Mouse (Mus musculus) bone marrow, adult 2 months (tissue): Measurements from ENCODE around the gene Lgals8.

Experiments
- CTCF ChIP-seq: fragments of 200-500 bp; IDR thresholded peaks from 2 replicates; pipeline ENCODE4 v1.5.1; 2011; ENCODE audit warnings: low read length, control low read depth; ENCODE audit not compliant: control insufficient read depth, insufficient read depth
- POLR2A ChIP-seq: fragments of 200-500 bp; IDR thresholded peaks from 2 replicates; pipeline ENCODE4 v1.6.1; 2011; ENCODE audit warnings: low read depth, mild to moderate bottlenecking, control low read depth, low read length, borderline replicate concordance; ENCODE audit not compliant: control insufficient read depth

DNA sequence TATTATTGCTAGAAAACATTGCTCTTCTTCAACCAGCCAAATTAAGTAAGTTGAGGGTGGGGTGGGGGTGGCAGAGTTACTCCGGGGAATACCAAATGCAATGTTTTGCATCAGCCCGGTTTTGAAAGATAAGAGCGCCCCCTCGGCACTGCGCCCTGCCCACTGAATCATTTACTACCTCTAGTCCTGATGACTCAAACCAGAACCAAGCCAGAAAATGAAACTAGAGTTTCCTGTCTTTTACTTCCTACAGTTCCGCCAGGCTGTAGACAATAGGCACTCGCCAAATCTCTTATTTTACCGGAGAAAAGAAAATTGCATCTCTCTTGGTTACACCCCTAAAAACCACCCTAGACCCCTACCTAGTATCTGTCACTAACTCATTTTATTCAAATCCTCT, 4.3 kb downstream of the Lgals8 start:
- TF ChIP-seq POLR2A (no peak), CTCF (no peak)
